Mouse (Mus musculus): ENCODE measurements around the gene Zfp189. TPM values are rescaled to one million over a fixed set of nuclear protein-coding genes. Genes with fewer than 3 reads are reported as not detected.

The Zfp189 gene
- 0.72 TPM for polyA plus RNA-seq (2015; fragmentation: Illumina TruSeq; extraction: RNeasy Lipid Tissue Mini Kit (QIAGEN cat#74804); ENCODE audit: insufficient read depth, low read depth, low replicate concordance)

DNA sequence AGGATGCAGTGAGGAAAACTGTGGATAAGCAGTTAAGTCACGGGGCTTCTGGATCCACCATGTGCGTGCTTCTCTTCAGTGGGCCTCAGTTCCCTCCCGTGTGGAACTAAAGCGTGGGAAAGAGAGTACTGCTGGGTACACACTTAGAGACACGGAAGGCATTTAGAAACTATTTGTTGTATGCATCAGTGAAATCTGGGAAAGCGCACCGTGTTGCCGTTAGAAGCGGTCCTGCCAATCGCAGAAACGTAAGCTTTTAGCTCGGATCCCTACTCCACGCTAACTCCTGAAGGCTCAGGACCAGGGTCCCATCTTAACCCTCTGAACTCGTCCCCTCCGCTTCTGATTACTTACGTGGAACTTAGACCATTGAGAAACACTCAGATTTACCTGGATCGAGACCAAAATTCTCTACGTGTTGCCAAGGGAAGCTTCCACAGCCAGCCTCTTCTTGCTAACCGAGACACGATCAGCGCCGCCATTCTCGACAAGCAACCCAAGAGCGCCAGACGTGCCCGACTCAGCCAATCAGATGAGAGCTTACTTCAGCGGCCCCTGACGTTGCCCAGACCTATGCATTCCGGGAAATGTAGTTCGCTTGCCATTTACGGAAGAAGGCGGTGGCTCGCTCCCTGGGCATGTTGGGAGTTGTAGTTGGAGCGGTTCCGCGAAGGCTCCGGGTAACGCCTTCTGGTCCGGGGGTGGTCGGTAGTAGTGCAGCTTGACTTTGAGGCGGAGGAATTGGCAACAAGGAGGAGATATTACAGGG is at the start of gene Zfp189, which contains the start of gene Mrpl50:
TSS of gene Zfp189 (plus strand) at position 605 of the 769 bp plus-strand sequence.
TSS of gene Mrpl50 (minus strand) at position 522 of the 769 bp plus-strand sequence.

DNA sequence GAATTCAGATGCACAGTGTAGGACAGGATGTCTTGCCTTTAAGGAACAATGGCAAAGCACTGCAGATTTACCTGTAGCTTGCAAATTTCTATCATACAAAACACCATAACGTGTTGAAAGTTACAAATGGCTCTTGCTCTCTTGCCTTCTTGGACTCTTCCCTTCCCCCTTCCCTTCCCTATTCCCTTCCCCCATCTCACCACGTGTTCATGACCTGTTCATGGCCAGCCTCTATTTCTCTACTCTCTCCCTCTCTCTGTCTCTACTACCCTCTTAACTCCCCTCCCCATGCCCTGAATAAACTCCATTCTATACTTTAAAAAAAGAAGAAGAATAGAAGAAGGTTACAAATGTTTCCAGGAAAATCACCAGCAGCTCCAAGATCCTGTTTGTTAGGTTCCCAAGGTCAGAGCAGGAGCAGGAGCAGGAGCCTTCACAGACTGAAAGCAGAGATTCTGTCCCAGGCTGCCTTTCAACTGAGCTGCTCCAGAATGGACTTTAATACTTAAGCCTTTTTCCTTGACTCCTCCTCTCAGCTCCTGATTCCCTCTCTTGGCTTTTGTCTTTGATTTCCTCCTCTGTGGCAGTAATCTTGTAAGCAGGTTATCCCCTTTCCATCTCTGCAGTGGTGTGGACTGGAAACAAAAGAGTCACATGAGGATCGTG is 47.4 kb upstream of the Zfp189 start, which contains the start of gene Acnat1:
TSS of gene Acnat1 (minus strand) at position 478 of the 666 bp plus-strand sequence.

DNA sequence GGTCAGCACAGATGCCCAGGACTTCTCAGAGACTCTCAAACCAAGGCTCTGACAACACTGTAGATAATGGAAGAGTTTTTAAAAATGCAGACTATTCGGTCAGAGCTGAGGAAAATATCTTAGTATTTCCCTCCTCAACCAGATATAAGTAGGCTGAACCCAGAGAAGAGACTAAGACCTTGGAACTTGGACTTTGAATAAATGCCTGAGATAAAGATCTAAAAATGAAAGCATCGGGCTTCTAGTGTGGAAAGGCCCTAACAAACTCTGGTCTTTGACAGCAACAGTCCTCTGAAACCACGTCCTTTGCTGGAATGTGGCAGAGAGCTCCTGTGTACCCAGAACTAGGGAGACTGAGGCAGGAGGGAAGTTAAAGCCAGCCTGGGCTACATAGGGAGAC is 14.6 kb upstream of the Zfp189 start, which contains the start of gene Baat:
TSS of gene Baat (minus strand) at position 172 of the 400 bp plus-strand sequence.

DNA sequence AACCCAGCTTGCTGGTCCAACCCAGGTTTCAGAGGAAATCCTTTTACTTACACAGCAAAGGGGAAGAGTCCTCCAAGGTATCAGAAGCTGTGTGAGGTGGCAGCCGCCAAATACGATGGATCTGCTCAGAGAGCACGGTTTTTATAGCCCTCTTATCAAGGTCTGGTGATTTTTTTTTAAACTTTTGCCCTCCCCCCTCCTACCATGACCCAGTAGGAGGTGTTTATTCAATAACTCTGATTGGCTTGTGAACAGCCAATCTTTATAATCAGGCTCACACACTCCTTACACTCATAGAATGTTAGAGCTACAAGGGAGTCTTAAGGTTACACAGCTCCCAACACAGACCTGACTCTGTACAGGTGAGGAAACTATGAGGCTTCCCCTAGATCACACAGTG is 28.4 kb downstream of the Zfp189 start, which contains the start of gene Aldob:
TSS of gene Aldob (minus strand) at position 164 of the 400 bp plus-strand sequence.

Other genes with a start within 250 kb of the Zfp189 start
- gene Acnat2, start 113.0 kb upstream of the Zfp189 start, polyA plus RNA-seq (2015; fragmentation: Illumina TruSeq; extraction: RNeasy Lipid Tissue Mini Kit (QIAGEN cat#74804); ENCODE audit: insufficient read depth, low read depth, low replicate concordance): not detected
- 0.57 TPM for gene Acnat1, start 47.3 kb upstream of the Zfp189 start, polyA plus RNA-seq (2015; fragmentation: Illumina TruSeq; extraction: RNeasy Lipid Tissue Mini Kit (QIAGEN cat#74804); ENCODE audit: insufficient read depth, low read depth, low replicate concordance)
- gene Baat, start 14.6 kb upstream of the Zfp189 start, polyA plus RNA-seq (2015; fragmentation: Illumina TruSeq; extraction: RNeasy Lipid Tissue Mini Kit (QIAGEN cat#74804); ENCODE audit: insufficient read depth, low read depth, low replicate concordance): not detected
- 8.3 TPM for gene Mrpl50, start 83 bp upstream of the Zfp189 start, polyA plus RNA-seq (2015; fragmentation: Illumina TruSeq; extraction: RNeasy Lipid Tissue Mini Kit (QIAGEN cat#74804); ENCODE audit: insufficient read depth, low read depth, low replicate concordance)
- 0.94 TPM for gene Aldob, start 28.4 kb downstream of the Zfp189 start, polyA plus RNA-seq (2015; fragmentation: Illumina TruSeq; extraction: RNeasy Lipid Tissue Mini Kit (QIAGEN cat#74804); ENCODE audit: insufficient read depth, low read depth, low replicate concordance)
- gene Tmem246, start 76.7 kb downstream of the Zfp189 start, polyA plus RNA-seq (2015; fragmentation: Illumina TruSeq; extraction: RNeasy Lipid Tissue Mini Kit (QIAGEN cat#74804); ENCODE audit: insufficient read depth, low read depth, low replicate concordance): 2.7 TPM
- 18.3 TPM for gene Rnf20, start 110.8 kb downstream of the Zfp189 start, polyA plus RNA-seq (2015; fragmentation: Illumina TruSeq; extraction: RNeasy Lipid Tissue Mini Kit (QIAGEN cat#74804); ENCODE audit: insufficient read depth, low read depth, low replicate concordance)
- not detected for gene Ppp3r2, start 160.8 kb downstream of the Zfp189 start, polyA plus RNA-seq (2015; fragmentation: Illumina TruSeq; extraction: RNeasy Lipid Tissue Mini Kit (QIAGEN cat#74804); ENCODE audit: insufficient read depth, low read depth, low replicate concordance)

Data from pancreas, adult 10 weeks (tissue).